Mouse (Mus musculus) neural tube, embryonic 14.5 days (tissue): ENCODE measurements around the gene Trim12a. TPM values are rescaled to one million over a fixed set of nuclear protein-coding genes. Genes with fewer than 3 reads are reported as not detected.

Source experiments
- polyA plus RNA-seq: library from polyadenylated mRNA; unstranded; fragments of >200 nt; fragmentation: Nextera tagmentation; extraction: Ambion mirVana; gene quantifications from 2 replicates; pipeline ENCODE4 v1.2.1, GENCODE M21; 2014

The Trim12a gene
- polyA plus RNA-seq, 1 experiment from 2014 or later: 1.6 TPM

Other genes starting within 250 kb of the Trim12a start
- not detected in 2 replicates for gene Olfr644, start 243.6 kb downstream of the Trim12a start, polyA plus RNA-seq
- not detected in 2 replicates for gene Olfr645, start 230.0 kb downstream of the Trim12a start, polyA plus RNA-seq
- not detected in 2 replicates for gene Olfr646, start 210.6 kb downstream of the Trim12a start, polyA plus RNA-seq
- not detected in 2 replicates for gene Ubqln5, start 185.6 kb downstream of the Trim12a start, polyA plus RNA-seq
- not detected in 2 replicates for gene Olfr643, start 178.1 kb downstream of the Trim12a start, polyA plus RNA-seq
- not detected in 2 replicates for gene Ubqln3, start 172.2 kb downstream of the Trim12a start, polyA plus RNA-seq
- not detected in 2 replicates for gene Ubqlnl, start 164.9 kb downstream of the Trim12a start, polyA plus RNA-seq
- not detected in 2 replicates for gene Olfm5, start 150.6 kb downstream of the Trim12a start, polyA plus RNA-seq
- 0.37 and 0.78 TPM in 2 replicates for gene Olfr648, start 132.1 kb downstream of the Trim12a start, polyA plus RNA-seq
- not detected in 2 replicates for gene Olfr649, start 119.5 kb downstream of the Trim12a start, polyA plus RNA-seq
- gene Trim6, start 96.7 kb downstream of the Trim12a start, polyA plus RNA-seq: 0.31 and 0.48 TPM in 2 replicates
- gene Trim34a, start 71.0 kb downstream of the Trim12a start, polyA plus RNA-seq: 0.60 and 0.73 TPM in 2 replicates
- 0.07 and 0.10 TPM in 2 replicates for gene Trim5, start 27.4 kb downstream of the Trim12a start, polyA plus RNA-seq
- gene Trim34b, start 14.0 kb upstream of the Trim12a start, polyA plus RNA-seq: not detected in 2 replicates
- gene Trim12c, start 37.9 kb upstream of the Trim12a start, polyA plus RNA-seq: 0.66 and 0.88 TPM in 2 replicates
- not detected in 2 replicates for gene Trim30b, start 54.4 kb upstream of the Trim12a start, polyA plus RNA-seq
- gene Trim30c, start 85.4 kb upstream of the Trim12a start, polyA plus RNA-seq: 0.26 TPM in 1 of 2 replicates, not detected in the other
- 0.15 and 1.1 TPM in 2 replicates for gene Trim30a, start 149.7 kb upstream of the Trim12a start, polyA plus RNA-seq
- 0.21 and 0.24 TPM in 2 replicates for gene Trim30d, start 192.4 kb upstream of the Trim12a start, polyA plus RNA-seq
- gene Olfr651, start 234.7 kb upstream of the Trim12a start, polyA plus RNA-seq: 0.16 TPM in 1 of 2 replicates, not detected in the other
- 0.11 TPM in 1 of 2 replicates, not detected in the other for gene Olfr652, start 245.4 kb upstream of the Trim12a start, polyA plus RNA-seq